Mouse (Mus musculus) spleen, postnatal 36 days (tissue): Measurements from ENCODE around the gene Bud13.

Experiments
- DNase-seq, 2 experiments: peaks; one replicate each; pipeline ENCODE4 v3.0.0; 2022; ENCODE audit warnings: low spot score in 2 of 2, mixed read lengths in 1 of 2

Gene Bud13

DNA sequence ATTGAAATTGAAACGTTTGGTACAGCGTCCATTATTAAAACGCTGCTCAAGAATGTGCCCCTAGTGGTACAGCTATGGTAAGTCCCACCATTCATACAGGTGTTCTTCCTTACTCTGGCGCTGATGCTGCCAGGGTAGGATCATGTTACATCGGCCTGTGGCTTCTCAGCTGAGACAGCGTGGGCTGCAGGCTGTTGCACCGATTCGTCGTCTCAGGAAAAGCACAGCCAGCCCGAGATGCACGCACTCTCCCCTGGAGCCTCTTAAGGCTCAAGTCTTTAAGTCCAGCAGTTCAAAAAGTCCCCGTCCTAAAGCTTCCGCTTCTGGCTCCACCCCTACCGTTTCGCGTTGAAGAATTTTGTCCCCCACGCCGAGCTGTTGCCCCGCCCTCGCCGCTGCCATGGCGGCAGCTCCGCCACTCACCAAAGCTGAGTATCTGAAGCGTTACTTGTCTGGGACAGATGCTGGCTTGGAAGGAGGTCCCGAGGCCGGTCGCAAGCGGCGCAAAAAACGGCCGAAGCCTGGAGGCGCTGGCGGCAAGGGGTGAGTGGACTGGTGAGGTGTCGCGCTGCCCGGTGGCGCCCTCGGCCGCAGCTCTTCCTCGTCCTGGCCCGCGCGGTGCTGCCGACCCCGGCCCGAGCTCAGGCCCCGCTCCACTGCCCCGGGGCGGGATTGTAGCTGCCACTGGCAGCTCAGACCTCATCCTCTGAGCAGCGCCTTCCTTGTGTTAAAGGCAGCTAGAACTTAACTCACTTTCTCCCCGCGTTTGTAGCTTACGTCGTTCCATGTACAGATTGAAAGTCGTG lies at the start of gene Bud13:
TSS of gene Bud13 (plus strand) at position 378 of the 806 bp plus-strand sequence.
- peak; percentile 90 to 91 for DNase-seq

DNA sequence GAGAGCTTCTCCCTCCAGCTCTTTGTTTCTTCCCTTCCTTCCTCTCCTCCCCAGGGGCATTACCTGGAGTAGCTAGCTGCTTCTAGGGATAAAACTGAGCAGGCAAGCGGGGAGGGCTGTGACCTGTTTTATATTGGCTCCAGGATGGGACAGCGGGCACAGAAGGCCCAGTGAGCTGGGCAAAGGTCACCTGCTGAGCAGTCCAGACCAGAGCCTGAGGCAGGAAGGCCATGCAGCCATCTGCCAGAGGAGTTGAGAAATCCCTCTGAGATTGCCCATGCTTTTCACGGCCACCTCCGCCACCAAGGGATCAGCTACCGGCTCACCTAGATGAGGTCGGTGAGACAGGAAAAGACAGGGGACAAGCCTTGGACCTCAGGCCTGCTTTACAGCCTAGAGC lies 47.6 kb upstream of the Bud13 start:
- DNase-seq = no peak

DNA sequence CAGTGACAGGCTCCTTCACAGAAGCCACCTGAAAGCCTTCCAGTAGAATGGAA lies 47.4 kb upstream of the Bud13 start, which contains the start of gene Apoc3:
TSS of gene Apoc3 (minus strand) at position 41 of the 53 bp plus-strand sequence.
- no peak for DNase-seq

DNA sequence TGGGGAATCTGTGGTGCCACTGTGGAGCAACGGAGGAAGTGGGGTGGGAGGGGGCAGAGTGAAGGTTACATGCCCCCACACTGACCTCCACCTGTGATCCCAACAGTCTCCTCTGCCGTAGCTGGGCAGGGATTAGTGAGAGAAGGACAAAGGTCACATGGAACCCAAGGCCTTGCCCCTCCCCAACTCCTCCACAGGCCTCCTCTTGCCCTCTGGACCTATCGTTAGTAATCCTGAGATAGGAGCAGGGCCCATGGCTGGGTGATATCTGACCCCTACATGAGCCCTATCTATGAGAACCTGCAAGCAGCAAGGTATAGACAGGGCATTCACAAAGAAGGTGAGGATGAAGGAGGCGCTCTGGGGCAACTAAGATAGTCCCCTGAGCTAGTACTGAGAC lies 47.2 kb upstream of the Bud13 start:
- no peak for DNase-seq

DNA sequence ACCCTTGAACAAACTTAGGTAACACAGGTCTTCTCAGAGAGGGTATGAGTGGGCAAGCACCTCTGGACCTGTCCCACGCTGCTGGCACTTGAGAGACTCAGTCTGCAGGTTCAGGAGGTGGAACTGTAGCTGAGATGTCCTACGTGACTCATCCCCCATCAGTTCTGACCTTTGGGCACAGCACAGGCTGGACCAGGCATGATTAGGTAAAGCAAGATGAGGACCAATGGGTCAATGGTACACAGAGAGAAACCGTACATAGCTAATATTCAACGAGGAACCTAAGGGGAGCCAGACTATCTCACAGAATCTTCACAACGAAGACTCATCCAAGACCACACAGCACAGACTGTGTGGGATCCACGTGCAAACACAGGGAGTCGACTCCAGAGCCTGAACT lies 44.0 kb upstream of the Bud13 start:
- DNase-seq = no peak

DNA sequence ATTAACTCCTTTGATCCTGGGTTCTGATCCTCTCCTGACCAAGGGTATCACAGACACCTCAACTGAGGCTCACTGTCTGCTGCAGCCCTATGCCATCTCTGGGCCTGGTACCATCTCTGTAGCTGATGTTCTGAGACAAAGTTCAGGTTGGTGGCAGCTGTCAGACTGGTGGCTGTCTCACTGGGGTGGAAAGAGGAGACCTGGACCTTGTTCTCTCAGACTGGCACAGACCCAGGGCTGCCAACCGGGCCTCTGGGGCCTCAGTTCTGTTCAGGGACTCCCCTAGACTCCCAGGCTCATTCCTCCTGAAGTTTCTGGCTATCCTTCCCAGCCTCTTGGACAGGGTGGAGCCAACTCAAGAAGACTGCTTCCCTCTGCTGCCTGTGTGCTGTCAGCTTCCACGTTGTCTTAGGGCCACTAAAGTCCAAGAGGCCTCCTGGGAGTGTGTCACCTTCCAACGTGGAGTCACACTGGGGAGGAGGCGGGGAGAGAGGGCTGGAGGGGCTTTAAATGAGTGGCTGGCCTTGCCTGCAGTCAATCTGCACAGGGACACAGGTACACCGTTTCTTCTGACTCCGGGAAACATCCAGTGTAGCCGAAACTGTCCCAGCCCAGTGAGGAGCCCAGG lies 42.2 kb upstream of the Bud13 start, which contains the start of gene Apoa4:
TSS of gene Apoa4 (plus strand) at position 171 of the 628 bp plus-strand sequence.
- no peak for DNase-seq

DNA sequence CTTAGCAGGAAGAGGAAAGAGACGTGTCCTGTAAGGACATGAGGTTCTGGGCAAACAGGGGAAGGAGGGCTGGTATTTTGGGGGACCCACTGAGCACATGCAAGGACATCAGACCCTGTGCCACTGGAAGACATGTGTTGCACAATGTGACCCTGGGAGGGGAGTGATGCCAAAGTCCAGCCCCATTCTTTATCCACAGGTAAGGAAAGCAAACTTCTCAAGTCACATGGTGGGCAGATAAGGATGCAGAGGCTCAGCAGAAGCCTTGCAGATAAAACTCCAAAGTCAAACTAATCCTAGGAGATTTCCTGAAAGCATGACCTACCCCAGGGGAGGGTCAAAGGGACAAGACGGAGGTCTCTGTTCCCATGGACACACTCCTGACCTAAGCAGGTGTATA lies 41.0 kb upstream of the Bud13 start:
- DNase-seq = no peak

DNA sequence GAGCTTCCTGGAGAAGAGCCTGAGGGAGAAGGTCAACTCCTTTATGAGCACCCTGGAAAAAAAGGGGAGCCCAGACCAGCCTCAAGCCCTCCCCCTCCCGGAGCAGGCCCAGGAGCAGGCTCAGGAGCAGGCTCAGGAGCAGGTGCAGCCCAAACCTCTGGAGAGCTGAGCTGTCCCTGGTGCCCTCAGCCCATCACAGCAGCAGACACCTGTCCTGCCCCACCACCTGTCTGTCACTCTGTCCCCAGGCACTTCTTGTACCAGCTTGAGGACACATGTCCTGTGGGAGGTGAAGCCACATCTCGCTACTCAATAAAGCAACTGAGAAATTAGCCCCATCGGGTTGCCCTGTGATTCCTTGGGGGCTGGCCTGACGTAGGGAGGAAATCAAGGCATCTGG lies 39.7 kb upstream of the Bud13 start:
- DNase-seq = no peak

DNA sequence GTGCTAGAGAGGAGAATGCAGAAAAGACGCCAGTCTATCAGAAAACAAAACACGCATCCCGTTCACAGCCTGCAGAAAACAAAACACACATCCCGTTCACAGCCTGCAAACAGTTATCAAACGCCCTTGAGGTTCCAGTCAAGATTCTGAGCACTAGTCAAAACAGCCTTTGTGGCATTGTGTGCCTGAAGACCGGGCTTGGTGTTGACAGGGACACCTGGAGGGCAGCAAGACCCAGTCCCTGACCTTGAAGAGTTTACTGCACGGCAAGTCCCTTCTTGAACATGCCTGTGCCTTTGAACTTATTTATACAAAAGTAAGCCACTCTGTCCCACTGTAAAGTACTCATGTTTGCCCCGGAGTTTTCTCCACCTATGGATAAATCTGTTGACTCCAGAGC lies 39.2 kb upstream of the Bud13 start:
- DNase-seq = no peak

DNA sequence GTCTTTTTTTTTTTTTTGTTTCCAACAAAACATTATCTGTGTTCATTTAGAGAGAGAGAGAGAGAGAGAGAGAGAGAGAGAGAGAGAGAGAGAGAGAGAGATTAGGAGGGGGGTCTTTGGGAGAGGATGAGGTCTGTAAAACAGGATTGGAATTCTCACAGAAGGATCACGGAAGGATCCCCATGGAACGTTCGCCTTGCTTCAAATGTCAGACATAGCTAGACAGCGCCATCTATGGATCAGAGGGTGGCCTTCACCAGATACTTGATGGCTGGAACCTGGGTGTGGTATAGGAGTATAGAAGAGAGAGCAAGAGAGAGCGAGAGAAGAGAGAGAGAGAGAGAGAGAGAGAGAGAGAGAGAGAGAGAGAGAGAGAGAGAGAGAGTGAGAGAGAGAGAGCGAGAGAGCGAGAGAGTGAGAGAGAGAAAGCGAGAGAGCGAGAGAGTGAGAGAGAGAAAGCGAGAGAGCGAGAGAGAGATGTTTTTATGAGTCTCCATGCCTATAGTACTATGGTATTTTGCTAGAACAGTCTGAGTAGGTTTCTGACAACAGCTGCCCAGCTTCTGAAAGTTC lies 36.0 kb upstream of the Bud13 start:
- peak in 1 of 2 experiments; percentile 21 for DNase-seq

DNA sequence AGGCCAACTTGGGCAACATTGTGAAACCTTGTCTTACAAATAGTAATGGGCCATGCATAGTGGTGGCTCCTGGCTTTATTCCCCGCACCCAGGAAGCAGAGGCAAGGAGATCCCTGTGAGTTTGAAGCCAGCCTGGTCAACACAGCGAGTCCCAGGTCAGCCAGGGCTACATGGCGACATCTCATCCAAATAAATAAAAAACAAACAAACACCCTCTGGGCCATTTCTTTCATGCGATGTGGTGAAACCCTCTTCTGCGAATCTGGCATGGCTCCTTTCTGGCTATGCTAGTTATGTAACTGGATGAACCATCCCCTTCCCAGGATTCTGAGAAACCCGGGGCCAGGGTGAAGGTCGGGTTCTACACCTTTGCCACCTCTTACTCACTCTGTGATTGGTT lies 26.6 kb upstream of the Bud13 start:
- no peak for DNase-seq

DNA sequence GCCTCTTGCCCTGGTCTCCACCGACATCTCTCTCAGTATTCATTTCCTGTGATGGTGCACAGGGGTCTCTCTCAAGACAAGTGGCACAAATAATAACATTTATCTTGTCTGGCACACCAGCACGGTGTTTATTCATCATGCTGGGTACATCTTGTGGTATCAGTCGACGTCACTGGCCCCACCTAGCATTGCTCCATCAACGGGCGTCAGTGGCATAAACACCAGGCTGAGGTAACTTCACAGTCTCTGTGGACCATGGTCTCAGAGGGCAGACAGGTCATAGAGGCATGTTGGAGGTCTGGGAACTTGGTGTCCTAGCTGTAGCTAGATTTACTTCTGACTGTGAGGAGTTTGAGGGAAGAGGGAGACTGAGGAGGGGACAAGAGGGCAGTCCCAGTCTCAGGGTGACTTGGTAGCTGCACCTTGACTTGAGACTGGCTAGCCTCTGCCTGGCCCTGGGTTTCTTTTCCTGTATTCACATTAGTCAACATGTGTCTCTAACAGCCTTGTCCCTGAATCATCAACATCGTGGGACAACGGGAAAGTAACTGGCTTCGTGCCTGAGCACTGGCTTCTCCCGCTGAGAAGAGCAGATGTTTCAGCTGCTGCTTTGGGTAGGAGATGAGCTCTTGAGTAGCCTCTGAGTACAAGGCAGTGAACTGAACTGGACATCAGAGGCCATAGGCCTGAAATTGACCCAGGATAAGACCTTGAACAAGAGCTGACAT lies 26.0 kb upstream of the Bud13 start:
- DNase-seq = no peak

DNA sequence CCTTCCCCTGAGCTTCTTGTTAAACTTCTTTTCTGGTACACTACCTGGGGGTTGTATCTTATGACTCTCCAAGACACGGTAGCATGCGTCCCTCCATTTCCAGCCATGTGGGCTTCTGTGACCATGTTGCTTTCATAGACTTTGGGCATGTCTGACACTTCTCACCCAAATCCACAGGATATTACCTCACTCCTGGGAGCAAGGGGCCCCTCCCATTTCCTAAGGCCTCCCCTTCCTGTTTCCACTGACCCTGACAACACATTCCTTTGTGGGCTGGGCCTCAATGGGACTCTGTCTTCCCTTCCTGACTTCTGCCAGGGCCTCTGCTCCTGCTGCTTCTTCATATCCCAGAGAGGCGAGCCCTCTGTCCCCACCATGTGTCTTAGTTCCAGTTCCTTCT lies 25.3 kb upstream of the Bud13 start:
- no peak for DNase-seq

DNA sequence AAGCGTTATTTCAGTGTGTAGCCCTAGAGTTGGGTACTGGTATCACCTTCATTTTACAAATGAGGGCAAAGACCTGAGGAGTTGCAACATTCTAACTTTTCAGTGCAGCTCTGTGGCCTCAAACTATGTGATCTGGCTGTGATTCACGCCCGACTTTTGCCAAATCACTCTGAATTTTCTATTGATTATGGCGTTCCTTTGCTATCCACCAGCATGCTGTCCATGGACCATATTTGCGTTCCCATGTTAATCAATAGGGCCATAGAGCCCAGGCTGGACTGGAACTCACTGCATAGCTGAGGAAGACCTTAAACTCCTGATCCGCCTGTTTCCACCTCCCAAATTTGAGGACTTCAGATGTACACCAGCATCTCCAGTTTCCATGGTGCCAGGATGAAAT lies 23.7 kb upstream of the Bud13 start:
- no peak for DNase-seq

DNA sequence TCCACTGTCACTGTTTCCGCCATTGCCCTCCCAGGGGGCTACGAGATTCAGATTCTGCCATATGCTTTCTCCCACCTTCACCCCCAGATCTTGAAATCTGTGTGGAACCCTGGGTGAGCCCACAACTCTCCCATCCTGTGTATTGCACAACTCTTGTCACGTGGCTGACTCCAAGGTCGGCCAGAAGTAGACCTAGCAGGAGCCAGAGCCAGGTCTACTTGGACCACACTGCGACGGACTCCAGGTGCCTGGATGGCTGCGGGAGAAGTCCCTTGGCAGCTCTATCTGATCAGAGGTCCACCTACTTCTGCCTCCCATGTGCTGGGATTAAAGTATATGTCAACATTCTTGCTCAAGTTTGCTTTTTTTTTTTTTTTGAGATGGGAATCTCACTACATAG lies 21.7 kb upstream of the Bud13 start:
- no peak for DNase-seq

DNA sequence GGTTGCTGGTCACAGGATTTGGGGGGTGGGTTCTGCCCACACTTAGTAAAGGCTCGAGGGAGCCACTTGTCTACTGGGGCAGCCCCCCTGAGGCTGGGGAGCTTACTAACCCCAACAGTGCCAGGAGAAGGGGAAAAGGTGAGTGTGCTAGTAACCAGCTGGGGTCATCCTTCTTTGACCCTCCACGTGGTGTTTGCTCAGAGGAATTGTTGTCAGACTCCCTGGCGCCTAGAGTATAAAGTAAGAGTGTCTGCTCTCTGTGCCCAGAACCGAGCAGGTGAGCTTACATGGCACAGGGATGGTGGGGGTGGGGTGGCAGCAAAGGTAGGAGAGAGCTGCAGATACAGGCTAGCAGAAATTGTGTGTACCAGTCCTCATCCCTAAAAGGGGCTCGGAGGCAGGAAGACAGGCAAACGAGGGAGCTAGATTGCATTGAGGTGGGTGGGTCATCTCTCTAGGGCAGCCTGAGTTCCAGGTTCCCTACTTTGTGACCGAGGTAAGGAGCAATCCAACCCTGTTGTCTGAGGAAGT lies 14.4 kb upstream of the Bud13 start, which contains the start of gene Apoa5:
TSS of gene Apoa5 (plus strand) at position 291 of the 531 bp plus-strand sequence.
- DNase-seq = no peak

DNA sequence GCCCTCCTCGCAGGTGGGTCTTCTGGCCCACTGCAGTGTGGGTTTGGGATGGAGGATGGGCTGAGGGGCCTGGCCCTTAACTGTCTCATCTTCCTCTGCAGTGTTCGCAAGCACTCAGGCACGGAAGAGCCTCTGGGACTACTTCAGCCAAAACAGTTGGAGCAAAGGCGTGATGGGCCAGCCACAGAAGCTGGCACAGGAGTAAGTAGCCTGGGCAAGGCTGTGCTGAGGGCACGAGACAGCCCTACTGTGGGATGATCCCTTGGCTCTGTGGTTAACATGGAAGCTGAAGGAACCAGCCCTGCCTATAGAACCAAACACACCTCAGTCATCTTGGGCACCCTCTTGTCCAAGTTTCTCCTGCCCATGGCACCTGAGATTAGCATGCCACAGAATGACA lies 13.7 kb upstream of the Bud13 start:
- DNase-seq = no peak

DNA sequence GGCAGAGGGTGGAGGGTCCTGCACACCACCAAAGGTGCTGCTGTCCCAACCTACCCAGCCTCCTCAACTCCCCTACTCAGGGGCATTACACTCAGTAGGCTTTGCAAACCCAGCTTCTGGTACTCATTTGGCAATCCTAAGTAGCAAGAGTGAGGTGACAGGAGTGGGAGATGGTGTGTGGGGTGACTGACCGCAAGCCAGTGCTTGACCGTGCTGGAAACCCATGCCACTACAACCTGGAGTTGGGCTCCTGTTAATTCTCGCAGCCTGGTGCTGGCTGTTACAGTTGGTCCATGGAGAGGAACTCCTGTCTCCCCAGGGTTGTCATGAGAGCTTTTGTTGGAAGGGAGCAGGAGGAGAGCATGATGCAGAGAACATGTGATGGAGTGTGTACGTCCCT lies 12.0 kb upstream of the Bud13 start:
- no peak for DNase-seq

DNA sequence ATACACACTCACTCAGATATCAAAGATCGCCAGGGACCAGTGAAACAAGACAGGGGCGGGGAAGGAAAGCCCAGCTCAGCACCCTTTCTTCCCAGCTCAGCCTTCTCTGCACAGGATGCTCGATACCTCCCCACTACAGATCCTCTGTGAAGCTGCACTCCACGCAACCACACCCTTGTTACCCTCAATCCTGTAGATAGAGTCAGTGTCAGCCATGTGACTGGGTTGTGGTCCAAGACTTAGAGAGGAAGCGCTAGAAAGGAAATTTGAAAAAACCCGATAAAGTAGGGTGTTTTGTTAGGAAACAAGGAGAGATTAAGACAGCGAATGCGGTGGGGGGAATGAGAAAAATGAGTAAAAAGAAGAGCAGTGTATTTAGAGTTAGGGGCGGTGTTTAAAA lies 10.7 kb upstream of the Bud13 start:
- DNase-seq = no peak

DNA sequence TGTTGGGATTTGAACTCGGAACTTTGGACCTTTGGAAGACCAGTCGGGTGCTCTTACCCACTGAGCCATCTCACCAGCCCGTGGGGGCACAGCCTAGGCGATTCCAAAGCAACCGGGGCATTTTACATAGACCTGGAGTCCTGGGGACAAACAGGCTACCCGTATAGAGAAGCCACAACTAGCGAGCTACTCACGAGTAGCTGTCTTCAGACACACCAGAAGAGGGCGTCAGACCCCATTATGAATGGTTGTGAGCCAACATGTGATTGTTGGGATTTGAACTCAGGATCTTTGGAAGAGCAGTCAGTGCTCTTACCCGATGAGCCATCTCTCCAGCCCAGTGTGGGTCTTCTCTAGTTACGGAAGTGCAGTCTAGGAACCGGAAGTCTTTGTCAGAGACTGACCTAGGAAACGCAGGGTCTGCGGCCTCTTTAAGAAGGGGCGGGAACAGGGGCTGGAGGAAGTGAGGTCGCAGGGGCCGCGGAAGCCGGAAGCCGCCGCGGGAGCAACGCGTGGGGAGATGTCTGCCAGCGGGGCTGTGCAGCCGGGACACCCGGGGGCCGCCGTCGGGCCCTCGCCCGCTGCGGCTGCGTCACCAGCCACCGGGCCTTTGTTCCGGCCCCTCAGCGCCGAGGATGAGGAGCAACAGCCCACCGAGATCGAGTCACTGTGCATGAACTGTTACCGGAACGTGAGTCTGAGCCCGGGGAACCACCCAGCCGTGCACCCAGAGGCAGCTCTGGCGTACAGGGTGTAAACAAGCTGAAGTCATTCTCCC lies 9.9 kb upstream of the Bud13 start, which contains the start of gene Zpr1:
TSS of gene Zpr1 (plus strand) at position 388 of the 778 bp plus-strand sequence.
- peak; percentile 91 for DNase-seq

DNA sequence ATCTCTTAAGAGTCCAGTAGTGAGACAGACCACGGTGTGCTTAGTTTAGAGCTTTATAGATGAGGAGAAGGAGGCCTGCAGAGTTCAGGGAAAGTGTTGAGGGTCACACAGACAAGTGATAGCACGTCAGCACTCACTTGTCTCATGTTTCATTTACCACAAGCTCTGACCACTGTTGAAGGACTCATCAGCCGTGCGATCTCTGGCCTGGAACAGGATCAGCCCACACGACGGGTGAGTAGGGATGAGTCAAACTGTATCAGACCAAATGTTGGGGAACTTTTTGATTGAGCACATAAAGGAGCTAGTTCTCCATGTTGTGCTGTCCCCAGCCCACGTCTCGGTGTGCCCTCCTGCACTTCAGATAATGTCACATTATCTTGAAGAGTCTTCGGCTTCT lies 8.3 kb upstream of the Bud13 start:
- no peak for DNase-seq

DNA sequence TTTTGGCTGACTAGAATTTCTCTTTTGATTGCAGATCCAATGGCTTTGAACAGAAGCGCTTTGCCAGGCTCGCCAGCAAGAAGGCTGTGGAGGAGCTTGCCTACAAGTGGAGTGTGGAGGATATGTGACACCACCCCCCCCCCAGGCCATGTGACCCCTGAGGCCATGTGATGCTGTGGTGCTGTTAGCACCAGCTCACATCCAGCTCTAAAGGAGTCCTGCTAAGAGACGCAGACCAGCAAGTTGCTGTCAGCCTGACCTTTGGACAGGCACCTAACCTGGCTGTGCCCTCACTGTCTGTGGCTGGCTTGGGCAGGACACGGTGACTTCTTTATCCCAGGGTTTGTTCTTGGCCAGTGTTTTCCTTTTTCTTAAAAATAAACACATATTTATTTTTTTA lies 15.6 kb downstream of the Bud13 start:
- DNase-seq = no peak
